Mouse (Mus musculus) ES-Bruce4 (cell line): Measurements from ENCODE around the gene Adamtsl1. TPM values are rescaled to one million over a fixed set of nuclear protein-coding genes. Genes with fewer than 3 reads are reported as not detected.

Experiments
- H3K27ac ChIP-seq: 2 replicates; pipeline ENCODE4 v1.5.1; 2012; ENCODE audit warnings: low read length, inconsistent platforms; ENCODE audit not compliant: insufficient read depth
- H3K27me3 ChIP-seq: 2 replicates; pipeline ENCODE4 v1.6.1; 2012; ENCODE audit warnings: mild to moderate bottlenecking, low read length, inconsistent platforms; ENCODE audit not compliant: control insufficient read depth, poor library complexity, insufficient read depth, severe bottlenecking
- H3K36me3 ChIP-seq: 2 replicates; pipeline ENCODE4 v1.6.1; 2012; ENCODE audit warnings: inconsistent platforms, mild to moderate bottlenecking, low read length, moderate library complexity; ENCODE audit not compliant: control insufficient read depth, poor library complexity, insufficient read depth, severe bottlenecking
- H3K4me1 ChIP-seq: one replicate; pipeline ENCODE4 v1.8.1; 2011; ENCODE audit warnings: low read length; ENCODE audit not compliant: control insufficient read depth, insufficient read depth
- H3K4me3 ChIP-seq: 2 replicates; pipeline ENCODE4 v1.5.1; 2011; ENCODE audit warnings: low read depth, mild to moderate bottlenecking, low read length
- H3K9ac ChIP-seq: 2 replicates; pipeline ENCODE4 v1.6.1; 2012; ENCODE audit warnings: low read depth, mild to moderate bottlenecking, inconsistent platforms; ENCODE audit not compliant: poor library complexity, severe bottlenecking
- H3K9me3 ChIP-seq: replicated peaks from 2 replicates; pipeline ENCODE4 v1.6.1; 2012; ENCODE audit warnings: mild to moderate bottlenecking, low read length, inconsistent platforms; ENCODE audit not compliant: control insufficient read depth, poor library complexity, insufficient read depth, severe bottlenecking
- CTCF ChIP-seq: IDR thresholded peaks from one replicate; pipeline ENCODE4 v1.8.1; 2011; ENCODE audit warnings: low read depth, low read length
- EP300 ChIP-seq: IDR thresholded peaks from 2 replicates; pipeline ENCODE4 v1.6.1; 2011; ENCODE audit warnings: low read depth, low read length; ENCODE audit not compliant: insufficient read depth
- POLR2A ChIP-seq: IDR thresholded peaks from one replicate; pipeline ENCODE4 v1.8.1; 2011; ENCODE audit warnings: low read length; ENCODE audit not compliant: insufficient read depth
- polyA plus RNA-seq: library from polyadenylated mRNA; stranded (reverse); fragments of >200 nt; gene quantifications from 2 replicates; pipeline ENCODE4 v1.2.4, GENCODE M21; 2011; ENCODE audit warnings: low read depth; ENCODE audit not compliant: missing spikeins, insufficient read depth, insufficient read length

Adamtsl1 gene
- polyA plus RNA-seq, 1 experiment = 2.0 TPM

DNA sequence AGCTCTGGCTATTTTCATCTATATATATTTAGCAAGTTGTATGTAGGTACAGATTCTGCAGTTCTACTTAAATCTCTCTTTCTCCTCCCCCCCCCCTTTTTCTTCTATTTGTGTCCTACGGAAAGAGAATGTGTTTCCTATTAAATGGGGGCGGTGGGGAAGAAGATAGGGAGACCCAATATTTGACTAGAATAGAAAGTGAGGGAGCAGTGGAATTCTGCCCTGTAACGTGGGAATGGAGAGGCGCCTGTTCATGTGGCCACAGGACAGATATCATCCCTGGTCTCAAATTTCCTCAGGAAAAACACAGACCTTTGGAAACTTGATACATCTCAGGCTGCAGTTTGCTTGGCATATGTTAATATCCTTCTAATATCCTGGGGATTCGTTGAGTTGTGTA lies 324.1 kb downstream of the Adamtsl1 start:
- Histone ChIP-seq H3K9ac (no peak overlapping the region), H3K4me3 (no peak overlapping the region), H3K27me3 (no peaks in the 10 kb centered on the region), H3K36me3 (no peaks in the 10 kb centered on the region), H3K27ac (no peak overlapping the region), H3K4me1 (no peaks in the 10 kb centered on the region), H3K9me3 (no peaks in the 10 kb centered on the region)
- TF ChIP-seq CTCF (no peak), POLR2A (no peak), EP300 (no peak)

DNA sequence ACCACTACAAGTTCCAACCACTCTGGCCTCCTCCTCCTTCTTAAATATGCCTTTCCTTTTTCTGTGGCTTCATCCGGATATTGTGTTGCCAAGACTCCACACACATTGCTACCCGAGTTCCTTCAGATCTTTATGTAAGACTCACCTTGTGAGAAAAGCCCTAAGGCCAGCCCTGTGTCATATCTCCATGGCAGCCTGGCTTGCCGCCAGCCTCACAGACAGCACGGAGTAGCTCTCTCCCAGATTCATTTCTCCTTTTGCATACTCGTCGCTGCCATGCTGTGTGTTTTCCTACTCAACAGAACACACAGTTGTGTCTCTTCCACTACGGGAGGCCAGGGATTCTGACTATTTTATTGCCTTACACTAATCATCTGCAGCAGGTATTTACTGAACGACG lies 328.1 kb downstream of the Adamtsl1 start:
- Histone ChIP-seq H3K27ac (no peak overlapping the region), H3K4me1 (no peaks in the 10 kb centered on the region), H3K27me3 (no peaks in the 10 kb centered on the region), H3K9me3 (no peaks in the 10 kb centered on the region), H3K9ac (no peak overlapping the region), H3K36me3 (no peaks in the 10 kb centered on the region), H3K4me3 (no peak overlapping the region)
- TF ChIP-seq POLR2A (no peak), EP300 (no peak), CTCF (no peak)

DNA sequence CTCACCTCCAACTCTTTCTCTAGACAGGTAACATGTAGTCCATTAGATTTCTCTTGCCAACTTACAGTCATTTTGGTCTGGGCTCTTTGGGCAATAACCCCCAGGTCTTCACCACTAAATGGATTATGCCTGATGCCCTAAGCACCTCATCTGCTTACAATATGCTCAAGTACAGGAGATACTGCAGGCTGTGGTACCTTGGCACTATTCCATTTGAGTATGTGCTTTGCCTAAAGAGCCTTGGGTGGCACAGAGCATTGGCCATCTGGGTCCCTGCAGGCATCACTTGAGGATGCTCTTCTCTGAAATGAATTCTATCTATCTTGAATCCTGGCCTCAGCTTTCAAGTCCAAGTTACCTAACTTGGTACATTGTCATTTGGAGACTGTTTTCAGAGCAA lies 330.4 kb downstream of the Adamtsl1 start:
- Histone ChIP-seq H3K9ac (no peak overlapping the region), H3K36me3 (no peaks in the 10 kb centered on the region), H3K4me1 (no peaks in the 10 kb centered on the region), H3K9me3 (no peaks in the 10 kb centered on the region), H3K4me3 (no peak overlapping the region), H3K27ac (no peak overlapping the region), H3K27me3 (no peaks in the 10 kb centered on the region)
- TF ChIP-seq CTCF (no peak), POLR2A (no peak), EP300 (no peak)

DNA sequence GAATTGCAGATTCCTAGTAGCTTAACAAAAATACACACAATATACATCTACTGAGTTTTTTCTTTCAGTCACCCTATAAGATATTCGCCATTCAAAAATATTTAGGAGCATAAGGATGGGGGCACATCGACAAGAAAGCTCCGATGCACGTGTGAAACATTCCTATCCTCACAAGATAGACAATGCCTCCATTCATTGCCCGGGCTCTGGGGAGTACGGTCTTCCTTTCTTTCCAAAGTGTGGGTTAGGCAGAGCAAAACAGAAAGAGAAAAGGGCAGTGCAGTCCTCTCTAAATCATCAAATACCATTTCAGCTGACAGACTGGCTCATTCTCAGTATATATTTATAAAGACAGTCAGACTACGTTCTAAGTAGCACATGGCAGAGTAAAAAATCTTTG lies 332.0 kb downstream of the Adamtsl1 start:
- no peaks in the 10 kb centered on the region for H3K36me3 ChIP-seq
- no peaks in the 10 kb centered on the region for H3K4me1 ChIP-seq
- H3K27me3 ChIP-seq = no peaks in the 10 kb centered on the region
- H3K9me3 ChIP-seq = no peaks in the 10 kb centered on the region
- no peak for TF ChIP-seq POLR2A
- no peak for TF ChIP-seq CTCF
- no peak for TF ChIP-seq EP300
- no peak overlapping the region for H3K9ac ChIP-seq
- H3K27ac ChIP-seq = no peak overlapping the region
- H3K4me3 ChIP-seq = no peak overlapping the region

DNA sequence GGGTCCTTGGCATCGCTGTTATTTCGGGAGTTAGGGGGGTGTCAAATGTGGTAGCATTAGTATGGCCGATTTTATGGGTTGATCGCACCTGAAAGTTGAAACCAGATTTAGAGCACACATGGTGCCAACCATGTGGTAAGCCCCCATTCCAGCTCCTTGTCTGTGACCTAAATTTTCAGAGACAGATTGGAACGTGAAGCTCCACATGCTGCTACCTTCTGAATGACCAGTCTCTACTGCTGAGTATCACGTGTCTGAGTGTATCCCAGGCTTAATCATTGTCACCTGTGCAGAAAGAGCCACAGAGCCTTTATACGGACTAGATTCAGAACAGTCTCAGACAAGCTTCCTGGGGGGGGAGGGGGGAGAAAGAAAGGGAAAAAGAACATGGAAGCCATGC lies 339.4 kb downstream of the Adamtsl1 start:
- no peak overlapping the region for H3K27ac ChIP-seq
- H3K9ac ChIP-seq = no peak overlapping the region
- H3K27me3 ChIP-seq = no peaks in the 10 kb centered on the region
- H3K36me3 ChIP-seq = no peaks in the 10 kb centered on the region
- no peaks in the 10 kb centered on the region for H3K9me3 ChIP-seq
- H3K4me1 ChIP-seq = no peaks in the 10 kb centered on the region
- no peak for TF ChIP-seq EP300
- TF ChIP-seq POLR2A = no peak
- TF ChIP-seq CTCF = no peak
- no peak overlapping the region for H3K4me3 ChIP-seq

DNA sequence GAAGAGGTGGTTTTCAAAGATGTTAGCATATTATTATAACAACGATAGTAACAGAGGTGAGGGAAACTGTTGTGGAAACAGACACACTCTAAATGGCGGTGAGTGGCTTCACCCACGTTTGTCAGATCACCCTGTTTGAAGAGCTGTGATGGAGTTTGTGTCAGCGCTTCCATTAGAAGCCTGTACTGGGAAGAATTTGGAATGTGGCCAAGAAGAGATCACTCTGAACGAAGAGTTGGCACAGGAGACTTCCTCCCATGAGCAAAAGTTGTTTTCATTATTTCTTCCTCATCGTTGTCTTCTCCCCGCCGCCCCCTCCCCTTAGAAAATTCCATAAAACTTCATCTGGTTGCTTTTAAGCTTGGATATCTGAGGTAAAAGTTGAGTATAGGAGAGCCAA lies 340.5 kb downstream of the Adamtsl1 start:
- no peaks in the 10 kb centered on the region for H3K4me1 ChIP-seq
- H3K9me3 ChIP-seq = no peaks in the 10 kb centered on the region
- H3K9ac ChIP-seq = no peak overlapping the region
- H3K27ac ChIP-seq = no peak overlapping the region
- TF ChIP-seq EP300 = no peak
- TF ChIP-seq POLR2A = no peak
- no peak overlapping the region for H3K4me3 ChIP-seq
- no peaks in the 10 kb centered on the region for H3K27me3 ChIP-seq
- H3K36me3 ChIP-seq = no peaks in the 10 kb centered on the region
